Mouse (Mus musculus): Measurements from ENCODE around the gene Plvap.

The Plvap gene

GRCm38 (mm10) chr8:71525226-71526050, 13.9 kb upstream of the Plvap start, which contains the start of gene Ccdc194:
Gene Ccdc194, minus strand, starts transcription at chr8:71525711.
- no peak for DNase-seq

DNA sequence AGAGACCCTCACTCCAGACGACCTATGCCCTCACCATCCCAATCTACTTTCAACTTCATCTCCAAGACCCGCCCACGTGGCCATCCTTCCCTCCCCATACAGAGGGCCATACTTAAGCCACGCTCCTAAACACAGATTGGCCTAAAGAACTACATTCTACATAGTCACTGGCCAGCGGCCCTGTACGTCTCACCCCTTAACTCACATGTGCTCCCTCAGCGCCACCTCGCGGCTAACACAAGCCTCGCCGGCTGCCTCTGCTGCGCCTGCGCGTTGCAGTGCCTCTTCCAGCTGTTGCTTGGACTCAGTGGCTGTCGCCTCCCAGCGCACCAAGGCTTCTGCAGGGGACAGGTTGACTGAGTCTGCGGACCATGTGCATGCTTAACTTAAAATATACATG, 10.1 kb upstream of the Plvap start:
- peak; percentile 96 to 98 for DNase-seq

DNA sequence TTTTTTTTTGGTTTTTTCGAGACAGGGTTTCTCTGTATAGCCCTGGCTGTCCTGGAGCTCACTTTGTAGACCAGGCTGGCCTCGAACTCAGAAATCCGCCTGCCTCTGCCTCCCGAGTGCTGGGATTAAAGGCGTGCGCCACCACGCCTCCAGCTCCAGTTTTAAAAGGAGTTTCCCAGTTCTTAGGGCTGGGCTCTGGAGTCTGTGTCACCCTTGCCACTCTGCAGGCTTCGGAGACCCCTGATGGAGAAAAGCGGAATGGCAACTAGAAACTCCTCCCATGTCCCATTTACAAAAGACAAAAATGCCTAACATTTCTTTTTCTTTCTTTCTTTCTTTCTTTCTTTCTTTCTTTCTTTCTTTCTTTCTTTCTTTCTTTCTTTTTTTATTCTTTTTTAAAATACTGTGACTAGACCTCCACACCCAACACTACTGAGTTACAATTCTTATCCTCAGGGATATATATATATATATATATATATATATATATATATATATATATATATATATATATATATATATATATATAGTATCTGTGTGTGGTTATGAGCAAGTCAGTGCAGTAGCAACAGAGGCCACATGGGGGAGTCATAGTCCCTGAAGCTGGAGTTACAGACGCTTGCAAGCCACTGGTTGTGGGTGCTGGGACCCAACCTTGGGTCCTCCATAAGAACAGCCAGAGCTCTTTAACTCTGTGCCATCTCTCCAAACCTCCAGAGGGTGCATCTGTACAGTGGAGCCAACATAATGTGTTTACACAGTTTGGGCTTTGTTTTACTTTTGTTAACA, 7.7 kb upstream of the Plvap start:
- DNase-seq, result peak in 1 of 2 experiments; percentile 77

DNA sequence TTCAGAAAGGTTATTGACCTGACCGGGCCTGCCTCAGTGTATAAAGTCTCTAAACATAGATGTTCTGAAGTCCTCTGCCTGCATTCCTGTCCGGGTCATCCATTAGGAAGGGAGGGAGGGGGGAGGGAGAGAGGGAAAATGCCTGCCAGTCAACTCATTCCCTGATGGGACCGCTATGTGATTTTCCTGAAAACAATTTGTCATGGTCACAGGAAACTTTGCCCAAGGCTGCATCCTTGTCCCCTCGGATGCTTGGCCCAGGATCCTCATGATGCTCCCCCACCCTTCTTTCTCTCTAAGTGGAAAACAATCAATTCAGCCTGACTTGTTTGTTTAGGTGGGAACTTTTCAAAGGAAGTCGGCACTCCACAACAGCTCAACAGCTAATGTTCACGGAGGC, 5.2 kb upstream of the Plvap start:
- peak; percentile 41 to 58 for DNase-seq

- DNase-seq, result no peak
Observed at GRCm38 (mm10) chr8:71515043-71515442, 3.5 kb upstream of the Plvap start.

- DNase-seq, result peak; percentile 36 to 60
Observed at GRCm38 (mm10) chr8:71513018-71513754, 1.6 kb upstream of the Plvap start.

DNA sequence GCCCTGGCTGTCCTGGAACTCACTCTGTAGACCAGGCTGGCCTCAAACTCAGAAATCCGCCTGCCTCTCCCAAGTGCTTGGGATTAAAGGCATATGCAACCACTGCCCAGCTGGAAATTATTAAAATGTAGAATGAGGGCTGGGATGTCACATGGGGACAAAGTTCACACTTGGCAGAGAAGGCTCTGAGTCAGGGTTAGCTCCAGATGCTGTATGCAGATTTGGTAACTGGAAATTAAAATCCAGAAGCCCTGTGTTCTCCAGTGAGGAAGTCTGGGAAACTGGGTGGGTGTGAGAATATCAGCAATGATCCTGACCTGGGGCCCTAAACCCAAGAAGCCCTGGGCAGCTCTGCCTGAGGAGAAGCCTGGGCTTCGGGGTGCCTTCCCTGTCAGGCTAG, 2.2 kb downstream of the Plvap start:
- DNase-seq, result no peak

DNA sequence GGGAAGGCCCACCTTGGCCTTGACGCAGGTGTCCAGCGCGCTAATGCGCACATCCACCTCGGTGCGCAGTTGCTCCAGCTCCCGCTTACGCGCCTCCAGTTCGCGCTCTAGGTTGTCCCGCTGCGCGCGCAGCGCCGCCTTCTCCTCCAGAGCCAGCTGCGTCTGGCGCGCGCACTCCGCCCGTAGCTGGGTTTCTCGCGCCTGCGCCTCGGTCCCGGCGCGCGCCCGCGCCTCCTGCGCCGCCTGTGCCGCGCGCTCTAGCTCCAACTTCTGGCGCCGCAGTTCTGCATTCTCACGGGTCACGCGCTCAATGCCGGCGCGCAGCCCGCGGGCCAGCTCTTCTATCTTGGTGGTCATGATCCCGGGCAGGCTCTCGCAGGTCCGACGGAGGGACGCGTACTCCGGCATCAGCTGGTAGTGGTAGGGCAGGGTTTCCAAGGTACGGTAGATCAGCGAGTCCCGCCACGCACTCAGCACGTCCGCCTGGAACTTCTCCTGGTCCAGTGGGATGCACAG, 3.9 kb downstream of the Plvap start:
- peak; percentile 73 to 90 for DNase-seq

- DNase-seq, result peak in 1 of 2 experiments; percentile 18
Observed at GRCm38 (mm10) chr8:71505979-71506378, 5.6 kb downstream of the Plvap start.

DNA sequence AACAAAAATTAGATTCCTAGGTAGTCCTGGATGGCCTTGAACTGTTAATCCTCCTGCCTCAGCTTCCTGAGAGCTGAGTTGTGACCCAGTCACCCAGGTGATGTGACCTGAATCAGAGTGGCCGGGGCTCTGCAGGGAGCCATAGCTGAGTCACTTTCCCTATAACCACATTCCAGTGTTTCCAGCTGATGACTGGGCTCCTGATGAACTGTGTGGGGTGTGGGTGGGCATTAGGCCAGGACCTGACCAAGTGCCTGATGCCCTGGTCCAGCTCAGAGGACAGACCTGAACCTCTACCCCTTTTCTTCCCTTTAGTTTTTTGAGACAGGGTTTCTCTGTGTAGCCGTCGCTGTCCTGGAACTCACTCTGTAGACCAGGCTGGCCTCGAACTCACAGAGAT, 6.2 kb downstream of the Plvap start:
- peak in 1 of 2 experiments; percentile 22 for DNase-seq

DNA sequence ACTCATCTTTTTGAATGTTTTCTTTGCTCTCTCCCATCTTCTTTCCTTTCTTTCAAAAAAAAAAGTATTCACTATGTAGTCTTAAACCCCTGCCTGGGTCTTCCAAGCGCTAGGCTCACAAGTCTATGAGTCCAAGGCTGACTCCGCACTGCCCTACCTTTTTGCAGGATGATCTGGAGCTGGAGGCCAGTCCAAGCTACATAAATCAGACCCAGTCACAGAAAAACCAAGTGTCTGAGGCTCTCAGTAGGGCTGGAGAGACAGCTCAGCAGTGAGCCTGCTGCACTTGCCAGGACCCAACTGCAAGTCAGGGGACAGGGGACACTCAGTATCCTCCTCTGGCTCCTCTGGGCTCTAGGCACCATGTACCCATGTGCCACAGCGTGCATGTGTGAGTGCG, 7.2 kb downstream of the Plvap start:
- DNase-seq, result no peak

DNA sequence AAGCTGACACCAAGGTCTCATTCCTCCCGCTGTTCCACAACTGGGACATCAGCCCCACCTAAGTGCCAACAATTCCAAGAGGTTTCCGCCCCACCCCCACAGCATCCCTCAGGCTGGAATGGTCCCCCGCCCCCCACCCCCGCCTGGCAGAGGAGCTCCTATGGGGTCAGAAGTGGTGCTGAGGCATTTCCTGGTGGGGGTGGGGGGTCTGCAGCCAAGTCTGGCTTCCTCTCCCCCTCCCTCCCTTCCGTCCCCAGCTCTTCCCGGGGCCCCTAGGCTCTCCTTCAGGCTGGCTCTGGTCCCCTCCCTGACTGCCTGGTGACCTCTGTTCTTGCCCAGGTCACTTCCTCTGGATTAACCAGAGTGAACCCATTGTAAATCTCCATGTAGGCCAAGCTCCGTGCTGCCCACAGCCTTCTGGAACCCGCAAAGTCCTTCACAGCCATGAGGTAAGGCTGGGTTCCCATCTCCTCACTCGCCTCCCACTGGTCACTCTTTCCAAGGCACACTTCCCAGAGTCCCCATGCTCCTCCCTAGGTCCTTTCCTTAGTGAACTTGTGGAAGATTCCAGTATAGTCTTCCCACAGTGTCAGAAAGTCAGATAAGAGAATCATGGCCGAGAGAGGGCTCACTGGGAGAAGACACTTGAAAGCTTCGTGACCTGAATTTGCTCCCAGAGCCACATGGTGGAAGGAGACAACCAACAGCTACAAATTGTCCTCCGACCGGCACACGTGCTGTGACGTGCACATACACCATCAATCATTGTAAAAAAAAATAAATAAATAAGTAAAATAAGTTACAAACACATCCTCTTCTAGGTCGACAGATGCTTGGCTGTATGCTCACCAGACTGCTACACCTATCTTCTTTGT, 12.5 kb downstream of the Plvap start:
- peak; percentile 54 to 81 for DNase-seq

- DNase-seq, result peak; percentile 51 to 76
Observed at GRCm38 (mm10) chr8:71497881-71498501, 13.6 kb downstream of the Plvap start.

DNA sequence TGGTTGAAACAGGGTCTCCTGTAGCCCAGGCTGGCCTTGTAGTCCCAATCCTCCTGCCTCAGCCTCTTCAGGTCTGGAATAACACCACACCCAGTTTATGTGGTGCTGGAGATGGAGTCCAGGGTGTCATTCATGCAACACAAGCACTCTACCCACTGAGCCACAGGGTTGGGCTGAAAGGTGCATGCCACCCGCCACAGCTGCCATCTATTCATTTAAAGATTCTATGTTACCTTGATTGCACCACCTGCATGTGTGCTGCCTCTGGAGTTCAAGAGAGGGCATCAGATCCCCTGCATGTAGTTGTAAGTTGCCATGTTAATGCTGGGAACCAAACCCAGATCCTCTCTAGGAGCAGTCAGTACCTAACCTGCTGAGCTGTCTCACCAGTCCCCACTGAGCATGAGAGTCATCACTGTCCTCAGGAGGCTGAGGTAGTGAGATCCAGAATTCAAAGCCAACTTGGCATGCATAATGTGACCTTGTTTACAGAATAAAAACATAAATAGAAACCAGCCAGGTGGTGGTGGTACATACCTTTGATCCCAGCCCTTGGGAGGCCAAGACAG, 14.4 kb downstream of the Plvap start:
- DNase-seq, result no peak

DNA sequence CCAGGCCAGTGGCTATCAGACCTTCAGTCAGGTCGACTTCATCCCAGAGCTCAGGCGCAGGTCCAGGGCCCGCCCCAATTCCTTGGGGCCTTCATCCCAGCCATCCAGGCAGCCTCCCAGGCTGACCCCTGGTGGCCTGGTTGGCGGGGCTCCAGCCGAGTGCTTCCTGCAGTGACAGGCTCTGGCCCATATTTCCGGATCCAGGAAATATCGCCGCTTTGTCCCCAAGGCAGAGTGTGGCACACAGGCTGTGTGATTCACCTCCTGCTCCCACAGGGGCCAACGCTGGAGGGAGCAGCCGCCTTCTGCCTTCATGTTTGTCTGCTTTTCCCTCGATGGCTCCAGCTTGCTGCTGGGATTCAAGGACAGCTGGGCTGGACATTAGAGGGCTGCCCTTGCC, 15.1 kb downstream of the Plvap start:
- peak; percentile 92 to 96 for DNase-seq

GRCm38 (mm10) chr8:71495811-71496210, 15.7 kb downstream of the Plvap start:
- DNase-seq, result peak in 1 of 2 experiments; percentile 31

DNA sequence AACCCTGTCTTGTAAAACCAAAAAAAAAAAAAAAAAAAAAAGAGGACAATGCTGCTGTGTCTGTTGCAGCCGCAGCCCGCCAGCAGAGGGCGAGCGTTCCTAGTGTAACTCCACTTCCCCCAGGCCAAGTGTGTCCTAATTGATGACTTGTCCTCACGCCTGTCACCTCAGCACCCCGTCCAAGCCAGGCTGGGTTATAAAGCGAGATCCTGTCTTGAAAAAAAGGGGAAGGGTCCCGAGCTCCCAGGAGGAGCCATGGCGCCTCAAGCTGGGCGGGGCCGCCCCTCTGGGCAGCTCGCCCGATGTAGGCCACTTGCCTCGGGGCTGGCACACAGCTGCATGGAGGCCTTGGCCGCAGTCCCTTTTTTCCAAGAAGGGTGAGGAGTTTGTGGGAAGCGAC, 16.5 kb downstream of the Plvap start:
- DNase-seq, result peak; percentile 89 to 92

DNA sequence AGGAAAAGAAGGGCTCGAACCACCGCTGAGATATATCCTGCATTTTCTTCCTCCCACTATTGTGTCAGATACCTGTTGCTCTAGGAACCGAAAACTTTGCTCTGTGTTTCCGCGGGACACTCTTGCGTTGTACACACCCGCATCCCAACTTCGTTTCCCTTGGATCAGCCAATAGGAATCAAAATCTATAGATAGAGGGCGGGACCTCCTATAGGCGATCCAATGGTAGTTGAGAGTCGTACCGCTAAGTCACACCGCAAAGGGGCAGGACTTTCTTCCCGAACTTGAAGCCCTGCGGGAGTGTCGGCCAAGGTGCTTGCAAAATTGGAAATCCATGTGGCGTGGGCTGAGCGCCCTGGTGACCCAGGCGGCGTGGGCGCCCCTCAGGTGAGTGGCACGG, 23.1 kb downstream of the Plvap start:
- DNase-seq, result peak; percentile 90 to 93

GRCm38 (mm10) chr8:71487691-71488445, 23.7 kb downstream of the Plvap start, which contains the start of gene Gtpbp3:
Gene Gtpbp3, plus strand, starts transcription at chr8:71488103.
- DNase-seq, result peak; percentile 86 to 89

GRCm38 (mm10) chr8:71486136-71486529, 25.4 kb downstream of the Plvap start:
- no peak for DNase-seq

All from lung, postnatal 4 days (tissue).